Mouse (Mus musculus) NIH3T3 (cell line): ENCODE results near the gene Ppp1r15b.

ENCODE experiments used
- DNase-seq: peaks from one replicate; pipeline ENCODE4 v3.0.0-alpha.2; 2012; ENCODE audit warnings: low read depth

The Ppp1r15b gene

DNA sequence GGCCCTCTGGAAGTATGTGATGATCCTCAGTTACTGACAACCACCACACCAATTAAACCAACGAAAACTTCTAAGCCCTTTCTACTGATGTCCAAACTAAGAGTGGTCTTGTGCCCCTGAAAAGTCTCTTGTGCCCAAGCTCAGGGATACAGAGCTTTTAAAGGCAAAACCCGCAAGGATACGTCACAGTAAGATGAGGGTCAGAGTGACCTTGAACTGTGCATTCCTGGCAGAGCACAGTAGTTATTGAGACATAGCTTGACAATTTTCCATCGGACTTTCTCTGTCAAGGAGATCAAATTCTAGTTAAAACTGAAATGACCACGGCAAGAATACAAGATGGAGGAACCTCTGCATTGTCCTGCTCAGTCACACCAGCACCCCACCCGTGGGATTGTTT, 9.7 kb upstream of the Ppp1r15b start:
- no peak for DNase-seq

DNA sequence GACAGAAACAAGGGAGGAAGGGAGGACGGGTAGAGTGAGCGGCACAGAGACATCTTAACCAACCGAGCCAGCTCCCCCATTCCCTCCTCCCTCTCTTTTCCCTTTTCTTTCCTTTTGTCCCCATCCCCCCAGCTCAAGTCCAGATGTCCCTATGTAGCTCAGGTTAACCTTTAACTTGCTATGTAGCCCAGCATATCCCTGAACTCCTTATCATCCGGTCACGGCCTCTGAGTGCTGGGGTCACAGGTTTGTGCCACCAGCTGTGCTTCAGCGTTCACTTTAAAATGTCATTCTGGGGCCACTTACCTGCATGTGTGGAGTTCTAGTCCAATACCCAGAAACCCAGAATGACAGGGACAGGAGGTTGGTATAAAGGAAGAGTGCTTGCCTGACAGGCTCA, 6.8 kb upstream of the Ppp1r15b start:
- DNase-seq: no peak

DNA sequence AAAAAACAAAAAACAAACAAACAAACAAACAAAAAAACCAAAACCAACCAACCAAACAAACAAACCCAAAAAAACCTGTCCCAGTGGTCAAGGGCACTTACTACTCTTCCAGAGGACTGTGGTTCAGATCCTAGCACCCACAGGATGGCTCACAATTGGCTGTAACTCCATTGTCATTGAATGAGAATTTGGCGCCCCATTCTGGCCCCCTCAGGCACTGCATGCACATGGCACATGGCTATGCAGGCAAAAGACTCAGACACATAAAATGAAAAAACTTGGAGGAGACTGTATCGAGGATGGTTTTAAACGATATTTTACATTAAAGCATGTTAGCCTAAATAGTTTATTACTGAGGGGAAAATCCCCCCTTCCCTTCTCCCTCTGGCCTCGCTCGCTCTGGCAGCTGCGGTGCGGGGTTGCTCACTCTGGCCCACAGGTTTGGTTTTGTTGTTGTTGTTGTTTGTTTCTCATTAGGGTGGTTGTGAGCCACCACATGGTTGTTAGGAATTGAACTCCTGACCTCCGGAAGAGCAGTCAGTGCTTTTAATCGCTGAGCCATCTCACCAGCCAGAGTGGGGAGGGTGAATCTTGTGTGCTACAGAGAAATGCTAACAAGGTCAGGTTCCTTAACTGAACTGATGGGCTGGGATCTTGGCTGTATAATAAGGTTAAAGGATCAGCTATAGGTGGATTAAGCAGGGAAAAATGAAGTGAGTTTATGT, 5.1 kb upstream of the Ppp1r15b start:
- peak; percentile 44 for DNase-seq

DNA sequence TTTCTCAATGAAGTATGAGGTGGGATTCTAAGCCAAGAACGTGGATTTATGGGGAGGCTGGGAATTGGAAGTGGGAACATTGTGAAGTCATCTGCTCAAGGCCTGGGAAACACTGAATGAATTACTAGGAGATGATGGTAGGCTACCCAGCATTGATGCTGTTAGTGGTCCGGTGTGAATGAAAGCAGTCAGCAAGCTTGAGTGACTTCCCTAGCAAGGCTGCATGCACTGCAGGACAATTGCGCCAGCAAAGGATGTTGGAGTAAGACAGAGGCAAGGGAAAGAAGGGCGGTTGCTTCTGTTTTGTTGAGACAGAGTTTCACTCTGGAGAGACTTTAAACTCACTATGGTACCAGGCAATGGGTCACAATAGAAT, 4.6 kb upstream of the Ppp1r15b start:
- no peak for DNase-seq

DNA sequence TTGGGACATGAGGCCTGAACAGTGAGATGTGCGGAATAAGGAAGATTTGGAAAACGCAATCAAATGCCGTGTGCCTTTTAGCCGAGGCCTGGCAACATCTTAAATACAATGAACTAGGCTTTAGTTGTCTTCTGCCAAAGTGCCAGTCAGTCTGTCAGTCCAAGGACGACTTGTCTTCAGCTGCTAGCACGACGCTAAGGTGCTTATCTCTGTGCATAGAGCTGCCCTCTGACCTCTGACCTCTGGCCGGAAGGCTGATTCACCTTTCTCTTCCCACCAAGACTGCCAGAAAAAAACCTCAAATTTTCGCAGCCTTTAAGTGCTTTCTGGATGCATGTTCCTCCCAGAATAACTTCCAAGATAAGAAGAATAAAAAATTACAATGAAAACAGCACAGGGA, 3.6 kb upstream of the Ppp1r15b start:
- no peak for DNase-seq

DNA sequence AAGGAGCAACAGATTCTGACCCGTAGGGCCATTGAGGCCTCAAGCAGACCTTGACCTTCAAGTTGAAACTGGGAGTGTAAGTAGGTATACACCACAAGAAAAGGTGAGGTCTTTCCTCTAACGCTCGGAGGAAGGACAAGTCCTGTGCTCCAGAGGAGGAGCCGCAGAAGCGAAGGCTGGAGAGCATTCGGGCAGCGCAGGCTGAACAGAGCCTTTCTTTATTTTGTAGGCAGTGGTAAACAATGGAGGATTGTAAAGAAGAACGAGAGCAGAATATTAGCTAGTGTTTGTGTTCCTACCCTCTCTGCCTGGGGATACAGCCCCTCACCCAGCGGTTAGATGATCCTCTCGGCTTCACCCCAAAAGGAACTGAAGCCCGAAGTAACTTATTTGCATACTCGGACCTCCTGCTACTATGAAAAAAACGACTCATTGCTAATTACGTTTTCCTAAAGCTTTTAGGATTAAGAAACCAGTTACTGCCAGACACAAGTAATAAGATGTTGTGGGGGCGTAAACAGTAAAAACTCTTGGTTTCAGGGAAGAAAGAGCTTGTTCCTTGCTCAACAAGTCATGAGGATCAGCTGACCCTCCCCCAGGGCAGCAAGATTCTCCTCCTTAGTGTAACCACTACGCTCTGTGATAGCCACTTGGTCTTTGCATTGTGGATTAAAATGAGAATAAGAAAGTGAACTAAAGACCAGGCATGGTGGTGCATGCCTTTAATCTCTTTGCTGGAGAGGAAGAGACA, 1.3 kb upstream of the Ppp1r15b start:
- peak; percentile 47 for DNase-seq

DNA sequence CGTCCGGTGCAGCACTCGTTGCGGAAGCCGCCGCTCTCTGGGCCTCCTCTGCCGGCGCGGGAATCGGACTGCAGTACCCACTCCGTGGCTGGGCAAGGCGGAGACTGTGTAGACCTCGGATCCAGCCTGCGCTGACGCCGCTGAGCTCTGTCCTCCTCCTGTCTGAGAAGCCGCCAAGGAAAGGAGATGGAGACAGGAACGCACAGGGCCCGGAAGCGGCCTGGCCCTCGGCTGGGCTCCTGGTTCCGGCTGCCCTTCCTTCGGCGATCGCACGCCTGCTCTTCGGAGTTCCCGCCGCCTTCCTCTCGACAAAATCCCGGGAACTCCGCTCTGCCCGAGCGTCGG, 590 bp downstream of the Ppp1r15b start:
- DNase-seq: no peak

DNA sequence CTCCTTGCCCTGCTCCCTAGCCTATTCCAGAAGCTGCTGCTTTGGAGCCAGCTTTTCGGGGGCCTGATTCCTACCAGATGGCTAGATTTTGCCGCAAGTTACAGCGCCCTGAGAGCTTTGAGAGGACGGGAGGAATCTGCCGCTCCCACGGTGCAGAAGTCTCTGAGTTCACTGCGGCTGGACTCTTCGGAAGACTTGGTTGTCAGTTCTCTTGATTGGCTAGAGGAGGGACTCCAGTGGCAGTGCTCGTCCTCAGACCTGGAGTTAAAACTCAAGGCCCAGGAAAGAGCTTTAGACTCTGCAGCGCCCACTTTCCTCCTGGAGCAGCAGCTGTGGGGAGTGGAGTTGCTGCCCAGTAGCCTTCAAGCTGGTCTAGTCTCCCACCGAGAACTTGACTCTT, 993 bp downstream of the Ppp1r15b start:
- peak; percentile 42 for DNase-seq

DNA sequence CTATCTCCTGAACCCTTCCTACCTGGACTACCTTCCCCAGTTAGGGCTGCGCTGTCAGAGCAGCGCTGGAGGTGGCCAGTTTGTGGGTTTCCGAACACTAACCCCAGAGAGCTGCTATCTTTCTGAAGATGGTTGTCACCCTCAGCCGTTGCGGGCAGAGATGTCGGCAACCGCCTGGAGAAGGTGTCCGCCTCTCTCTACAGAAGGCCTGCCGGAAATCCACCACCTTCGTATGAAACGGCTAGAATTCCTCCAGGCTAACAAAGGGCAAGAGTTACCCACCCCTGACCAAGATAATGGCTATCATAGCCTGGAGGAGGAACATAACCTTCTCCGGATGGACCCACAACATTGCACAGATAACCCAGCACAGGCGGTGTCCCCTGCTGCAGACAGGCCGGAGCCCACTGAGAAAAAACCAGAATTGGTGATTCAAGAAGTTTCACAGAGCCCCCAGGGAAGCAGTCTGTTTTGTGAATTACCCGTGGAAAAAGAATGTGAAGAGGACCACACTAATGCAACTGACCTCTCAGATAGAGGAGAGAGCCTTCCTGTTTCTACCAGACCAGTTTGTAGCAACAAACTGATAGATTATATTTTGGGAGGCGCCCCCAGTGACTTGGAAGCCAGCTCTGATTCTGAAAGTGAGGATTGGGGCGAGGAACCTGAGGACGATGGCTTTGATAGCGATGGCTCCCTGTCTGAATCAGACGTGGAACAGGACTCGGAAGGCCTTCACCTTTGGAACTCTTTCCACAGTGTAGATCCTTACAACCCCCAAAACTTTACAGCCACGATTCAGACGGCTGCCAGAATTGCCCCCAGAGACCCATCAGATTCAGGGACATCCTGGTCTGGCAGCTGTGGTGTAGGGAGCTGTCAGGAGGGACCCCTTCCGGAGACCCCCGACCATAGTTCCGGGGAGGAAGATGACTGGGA, 1.7 kb downstream of the Ppp1r15b start:
- no peak for DNase-seq

DNA sequence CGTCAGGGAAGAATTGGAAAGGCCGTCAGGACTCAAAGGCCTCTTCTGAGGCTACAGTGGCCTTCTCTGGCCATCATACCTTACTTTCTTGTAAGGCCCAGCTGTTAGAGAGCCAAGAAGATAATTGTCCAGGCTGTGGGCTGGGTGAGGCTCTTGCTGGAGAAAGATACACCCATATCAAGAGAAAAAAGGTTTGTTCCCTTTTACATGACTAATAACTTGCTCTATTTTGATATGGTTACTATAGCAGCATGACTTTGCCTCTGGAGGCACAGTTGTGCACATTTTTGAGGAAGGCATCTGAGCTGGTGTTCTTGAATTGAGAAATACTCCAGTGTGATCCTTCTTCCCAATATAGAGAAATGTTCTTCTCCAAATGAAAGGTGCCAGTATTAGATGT, 2.5 kb downstream of the Ppp1r15b start:
- peak; percentile 64 for DNase-seq

DNA sequence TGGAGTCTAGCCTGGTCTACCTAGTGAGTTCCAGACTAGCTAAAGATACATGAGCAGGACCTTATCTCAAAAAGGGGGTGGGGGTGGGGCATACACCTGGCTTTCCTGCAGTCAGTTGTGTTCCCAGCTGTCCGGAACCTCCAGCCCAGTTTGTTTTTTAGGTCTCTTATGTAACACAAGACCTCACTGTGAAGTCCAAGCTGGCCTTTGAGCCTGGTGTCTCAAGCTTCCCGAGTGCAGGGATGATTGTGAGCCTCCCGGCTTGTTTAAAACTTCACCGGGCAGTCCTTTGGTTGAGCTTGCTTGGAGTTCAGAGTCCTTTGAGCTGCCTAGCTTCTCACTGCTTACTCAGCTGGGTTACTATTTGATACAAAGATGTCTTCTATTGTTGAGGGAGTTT, 3.1 kb downstream of the Ppp1r15b start:
- DNase-seq: no peak

DNA sequence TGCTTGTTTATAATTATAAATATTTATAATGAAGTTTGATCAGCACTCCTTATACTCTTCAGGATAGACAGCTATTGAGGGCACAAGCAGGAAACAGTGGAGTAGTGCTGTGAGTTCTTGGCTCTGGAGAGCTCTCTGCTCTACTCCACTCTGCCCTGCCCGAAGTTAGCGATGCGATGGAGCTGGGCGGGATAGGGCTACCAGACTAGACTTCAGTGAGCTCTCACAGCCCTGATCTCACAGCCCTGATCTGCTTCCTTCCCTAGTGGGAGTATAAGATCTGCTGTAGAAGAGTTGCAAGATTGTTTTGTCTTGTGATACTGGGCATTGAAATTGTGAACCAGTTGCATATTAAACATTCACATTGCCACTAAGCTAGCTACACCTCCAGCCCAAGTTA, 3.9 kb downstream of the Ppp1r15b start:
- peak; percentile 49 for DNase-seq

DNA sequence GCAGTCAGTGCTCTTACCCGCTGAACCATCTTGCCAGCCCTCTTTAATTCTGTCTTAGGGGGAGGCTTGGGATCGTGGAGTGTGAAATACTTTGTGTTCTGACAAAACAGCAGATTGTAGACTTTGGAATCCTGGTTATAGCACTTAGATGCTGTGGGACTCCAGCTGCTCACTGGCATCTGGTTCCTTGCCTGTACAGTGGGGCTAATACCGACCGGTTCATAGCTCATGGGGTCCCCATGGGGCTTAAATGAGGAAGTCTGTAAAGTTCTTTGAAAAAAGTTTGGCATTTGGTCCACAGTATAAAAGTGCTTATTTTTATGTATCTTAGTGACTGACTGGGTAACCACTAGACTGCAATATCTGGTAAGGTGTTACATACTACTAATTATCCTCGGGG, 4.9 kb downstream of the Ppp1r15b start:
- no peak for DNase-seq

DNA sequence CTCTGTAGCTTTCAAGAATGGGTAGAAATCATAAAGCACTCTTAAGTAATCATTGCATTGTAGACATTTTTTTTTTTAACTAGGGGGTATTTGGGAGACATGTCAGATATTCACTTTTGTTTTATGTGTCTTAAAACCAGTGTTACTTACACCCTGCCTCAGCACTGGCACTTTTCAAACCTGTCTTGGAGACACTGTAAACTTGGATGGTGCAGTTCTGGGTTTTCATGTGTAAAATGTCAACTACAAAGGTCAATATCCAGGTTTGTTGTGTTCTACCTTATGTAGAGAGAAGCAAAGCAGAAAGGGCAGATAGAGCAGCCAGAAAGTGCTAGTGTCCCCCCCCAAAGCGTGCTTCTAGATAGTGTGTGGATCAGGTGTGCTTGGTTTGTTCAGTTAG, 7.5 kb downstream of the Ppp1r15b start:
- DNase-seq: no peak

DNA sequence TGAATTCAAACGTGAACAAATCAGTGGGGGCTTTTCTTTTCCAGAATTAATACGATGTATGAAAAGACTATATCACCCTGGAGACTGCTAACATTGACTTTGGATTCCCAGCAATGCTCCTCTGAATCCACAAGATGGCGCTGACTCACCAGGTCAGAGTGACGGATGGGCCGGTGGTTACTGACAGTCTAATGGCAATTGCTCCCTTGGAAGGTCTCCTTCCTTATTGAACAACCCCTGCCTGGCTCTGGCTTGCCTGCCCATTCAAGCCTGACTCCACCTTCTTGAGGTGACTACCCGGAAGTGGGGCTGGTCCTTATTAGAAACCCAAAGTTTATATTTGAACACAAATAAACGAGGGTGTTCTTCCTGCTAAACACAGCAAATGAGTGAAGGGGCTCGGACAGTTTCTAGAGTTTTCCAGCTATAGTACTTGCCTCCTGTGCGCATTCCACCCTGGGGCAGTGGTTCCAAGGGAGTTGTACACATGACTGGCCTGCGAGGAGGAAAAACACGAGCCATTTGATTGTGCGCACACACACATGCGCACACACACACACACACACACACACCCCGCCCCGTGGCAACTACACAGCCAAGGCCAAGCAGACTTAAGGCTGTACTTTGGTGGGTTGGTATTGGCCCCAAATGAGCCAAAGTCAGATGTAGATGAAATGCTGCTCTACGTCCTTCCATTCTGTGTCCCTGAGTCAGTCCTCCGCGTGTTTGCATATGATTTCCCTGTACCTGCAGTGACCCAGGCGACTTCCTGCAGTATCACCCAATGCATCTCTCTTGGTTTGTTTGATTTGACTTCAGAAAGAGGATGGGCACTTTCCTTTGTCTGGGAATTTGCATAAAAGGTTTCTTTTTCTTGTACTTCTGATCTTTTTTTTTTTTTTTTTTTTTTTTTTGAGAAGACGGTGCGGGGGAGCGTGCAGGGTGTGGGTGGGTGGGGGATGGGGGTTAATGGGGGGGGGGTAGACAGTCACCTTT, 15.4 kb downstream of the Ppp1r15b start:
- peak; percentile 72 for DNase-seq

DNA sequence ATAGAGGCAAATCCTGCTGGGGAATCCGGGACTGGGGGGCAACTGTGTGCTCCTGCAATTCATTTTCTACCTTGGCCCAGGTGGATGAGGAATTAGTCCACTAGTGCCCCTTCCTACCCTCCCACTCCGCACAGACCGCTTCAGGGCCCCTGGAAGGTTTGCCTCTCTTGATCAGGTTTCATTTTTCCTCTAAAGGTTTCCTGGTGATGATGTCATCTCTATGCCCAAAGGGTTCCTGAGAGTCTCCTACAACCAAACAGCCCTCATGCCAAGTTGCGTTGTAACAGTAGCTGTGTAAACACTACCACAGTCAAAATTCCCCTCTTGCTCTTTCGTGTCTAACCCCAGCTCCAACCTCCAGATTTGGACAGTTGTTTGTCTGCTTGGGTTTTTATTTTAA, 16.4 kb downstream of the Ppp1r15b start:
- DNase-seq: no peak

DNA sequence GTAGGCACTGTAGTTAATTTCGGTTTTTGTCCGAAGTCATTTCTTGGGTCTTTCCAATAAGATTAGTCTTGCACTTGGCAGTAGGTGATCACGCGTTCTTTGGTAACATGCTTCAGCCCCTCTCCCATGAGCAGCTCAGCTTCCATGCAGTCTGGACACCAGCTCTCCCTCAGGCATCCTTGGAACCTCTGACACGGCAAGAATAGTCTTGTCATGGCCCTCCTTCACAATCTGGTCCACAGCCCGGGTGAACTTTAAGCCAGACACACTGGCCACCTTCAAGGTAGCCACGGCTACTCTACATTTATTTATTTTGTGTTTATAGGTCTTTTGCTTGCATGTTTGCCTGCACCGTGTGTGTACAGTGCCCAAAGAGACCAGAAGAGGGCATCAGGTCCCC, 17.2 kb downstream of the Ppp1r15b start:
- DNase-seq: no peak

DNA sequence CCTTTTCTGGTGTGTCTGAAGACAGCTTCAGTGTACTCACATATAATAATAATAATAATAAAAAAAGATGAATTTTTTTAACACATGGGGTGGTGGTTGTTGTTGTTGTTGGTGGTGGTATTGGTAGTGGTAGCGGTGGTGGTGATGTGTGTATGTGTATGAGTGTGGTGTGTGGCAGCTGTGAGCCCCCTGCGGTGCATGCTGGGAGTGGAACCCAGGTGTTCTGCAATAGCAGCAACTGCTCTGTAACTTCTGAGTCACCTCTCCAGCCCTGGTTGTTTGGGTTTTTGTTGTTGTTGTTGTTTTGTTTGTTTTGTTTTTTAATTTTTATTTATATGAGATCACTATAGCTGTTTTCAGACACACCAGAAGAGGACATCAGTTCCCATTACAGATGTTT, 19.6 kb downstream of the Ppp1r15b start:
- DNase-seq: no peak

DNA sequence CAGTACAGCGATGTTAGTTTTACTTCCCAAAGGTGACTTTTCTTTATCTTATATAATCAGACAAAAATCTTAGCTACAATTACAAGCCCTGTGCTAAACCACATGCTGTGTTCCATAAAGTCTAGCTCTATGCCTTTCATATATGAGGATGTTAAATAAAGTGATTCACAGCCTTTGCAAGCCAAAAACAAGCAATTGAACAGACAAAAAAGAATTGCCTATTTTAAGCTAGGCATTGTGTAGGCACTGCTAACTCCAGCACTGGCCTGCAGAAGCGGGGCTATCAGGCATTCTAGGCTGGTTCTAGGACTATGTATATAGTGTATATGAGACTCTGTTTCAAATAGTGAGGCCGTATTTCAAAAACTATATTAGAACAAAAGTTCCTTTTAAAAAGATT, 21.3 kb downstream of the Ppp1r15b start:
- no peak for DNase-seq

DNA sequence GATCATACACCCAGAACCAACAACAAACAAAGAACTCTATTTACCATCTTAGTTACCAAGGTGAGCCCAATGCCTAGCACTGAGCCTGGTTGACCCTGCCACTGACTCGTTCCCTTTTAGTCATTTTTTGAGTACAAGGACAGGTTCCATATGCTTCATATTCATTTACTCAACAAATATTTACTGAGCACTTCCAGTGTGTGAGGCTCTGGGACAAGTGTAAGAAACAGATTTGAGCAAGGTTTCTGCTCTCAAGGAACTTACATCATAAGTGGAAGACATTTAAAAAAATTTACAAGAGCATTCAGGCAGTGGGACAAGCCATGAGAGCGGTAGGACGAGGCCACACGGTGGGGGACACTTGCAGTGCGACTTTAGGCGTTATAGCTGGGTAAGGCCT, 24.3 kb downstream of the Ppp1r15b start:
- no peak for DNase-seq

DNA sequence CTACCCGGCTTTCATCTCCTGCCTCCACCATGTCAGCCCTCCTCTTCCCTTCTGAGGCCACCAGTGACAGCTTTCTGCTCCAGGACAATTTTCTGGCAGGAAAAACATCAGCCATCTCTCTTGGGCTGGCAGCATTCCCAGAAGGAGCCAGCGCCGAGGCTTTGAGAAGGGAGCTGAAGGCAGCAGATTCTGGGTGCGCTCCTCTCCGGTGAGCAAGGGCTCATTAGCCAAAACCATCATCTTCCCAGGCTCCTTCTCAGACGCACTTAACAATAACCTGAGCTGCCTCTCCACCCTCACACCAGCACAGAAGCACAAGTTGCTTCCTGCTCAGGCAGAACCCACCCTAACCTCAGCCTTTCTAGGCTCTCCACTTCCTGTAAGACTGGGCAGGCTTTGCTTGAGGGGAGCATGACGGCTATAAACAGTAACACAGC, 28.2 kb downstream of the Ppp1r15b start:
- DNase-seq: peak; percentile 40

DNA sequence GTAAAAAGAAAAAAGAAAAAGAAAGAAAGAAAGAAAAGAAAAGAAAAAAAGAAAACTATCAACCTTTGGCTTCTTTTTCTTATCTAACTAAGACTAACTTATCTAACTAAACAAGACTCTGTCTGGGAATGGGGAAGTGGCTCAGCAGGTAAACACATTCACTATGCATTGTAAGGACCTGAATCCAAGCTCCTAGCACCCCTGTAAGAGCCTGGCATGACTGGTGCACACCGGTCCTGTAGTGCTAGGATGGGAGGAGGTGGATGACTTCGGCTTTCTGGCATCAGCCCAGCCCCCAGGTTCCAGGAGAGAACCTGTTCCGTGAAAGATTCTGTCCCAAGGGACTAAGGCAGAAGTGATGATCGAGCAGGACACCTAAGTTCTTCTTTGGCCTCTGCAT, 30.6 kb downstream of the Ppp1r15b start:
- no peak for DNase-seq
